Mouse (Mus musculus) kidney, postnatal 0 days (tissue): ENCODE measurements around the gene Plekho1. TPM values are rescaled to one million over a fixed set of nuclear protein-coding genes. Genes with fewer than 3 reads are reported as not detected.
A peak's percentile ranks its signal among the peaks of the same experiment; 100 is the strongest.

ENCODE experiments used
- ATAC-seq: fragments of 200-750 bp; cut with Nextera tagmentation; replicated peaks from 2 replicates; pipeline ENCODE4 v1.8.0; 2017; ENCODE audit warnings: low read depth, moderate number of reproducible peaks, moderate TSS enrichment, moderate library complexity; ENCODE audit not compliant: low FRiP score
- DNase-seq: peaks from one replicate; pipeline ENCODE4 v3.0.0-alpha.2; 2016; ENCODE audit warnings: low spot score
- H3K27ac ChIP-seq: fragments of 300-500 bp; sonication (generic); 2 replicates; pipeline ENCODE4 v1.5.1; 2014; ENCODE audit warnings: mild to moderate bottlenecking
- H3K27me3 ChIP-seq: fragments of 300-500 bp; sonication (generic); 2 replicates; pipeline ENCODE4 v1.6.1; 2014; ENCODE audit warnings: low read length, mixed read lengths; ENCODE audit not compliant: insufficient read depth
- H3K36me3 ChIP-seq: fragments of 300-500 bp; sonication (generic); 2 replicates; pipeline ENCODE4 v1.6.1; 2014; ENCODE audit warnings: low read length, mixed read lengths; ENCODE audit not compliant: insufficient read depth
- H3K4me1 ChIP-seq: fragments of 300-500 bp; sonication (generic); replicated peaks from 2 replicates; pipeline ENCODE4 v1.6.1; 2014; ENCODE audit warnings: antibody characterized with exemption, low read length, mixed read lengths; ENCODE audit not compliant: insufficient read depth
- H3K4me2 ChIP-seq: fragments of 300-500 bp; sonication (generic); 2 replicates; pipeline ENCODE4 v1.6.1; 2014; ENCODE audit warnings: mild to moderate bottlenecking, low read length, moderate library complexity, mixed read lengths
- H3K4me3 ChIP-seq: fragments of 300-500 bp; sonication (generic); replicated peaks from 2 replicates; pipeline ENCODE4 v1.5.1; 2014; ENCODE audit warnings: low read depth, low read length
- H3K9ac ChIP-seq: fragments of 300-500 bp; sonication (generic); 2 replicates; pipeline ENCODE4 v1.6.1; 2014; ENCODE audit warnings: low read depth, low read length
- H3K9me3 ChIP-seq: fragments of 300-500 bp; sonication (generic); replicated peaks from 2 replicates; pipeline ENCODE4 v1.6.1; 2016; ENCODE audit warnings: low read length, inconsistent platforms, mixed read lengths
- CTCF ChIP-seq: IDR thresholded peaks from 2 replicates; pipeline ENCODE4 v1.5.1; 2016; ENCODE audit warnings: antibody characterized with exemption, low read depth, mild to moderate bottlenecking, moderate library complexity
- WGBS: fragments of 180-500 bp; shearing (Covaris S2); extraction: QIAGEN DNeasy Blood & Tissue Kit; methylation state at CpG from one replicate; pipeline ENCODE4 v1.1.7; 2014; 5-methylcytosine and 5-hydroxymethylcytosine counted together
- polyA plus RNA-seq: library from polyadenylated mRNA; unstranded; fragments of >200 nt; fragmentation: Nextera tagmentation; extraction: Ambion mirVana; gene quantifications from 2 replicates; pipeline ENCODE4 v1.2.1, GENCODE M21; 2015

The Plekho1 gene
- polyA plus RNA-seq, 1 experiment from 2014 or later, result 42.5 TPM

DNA sequence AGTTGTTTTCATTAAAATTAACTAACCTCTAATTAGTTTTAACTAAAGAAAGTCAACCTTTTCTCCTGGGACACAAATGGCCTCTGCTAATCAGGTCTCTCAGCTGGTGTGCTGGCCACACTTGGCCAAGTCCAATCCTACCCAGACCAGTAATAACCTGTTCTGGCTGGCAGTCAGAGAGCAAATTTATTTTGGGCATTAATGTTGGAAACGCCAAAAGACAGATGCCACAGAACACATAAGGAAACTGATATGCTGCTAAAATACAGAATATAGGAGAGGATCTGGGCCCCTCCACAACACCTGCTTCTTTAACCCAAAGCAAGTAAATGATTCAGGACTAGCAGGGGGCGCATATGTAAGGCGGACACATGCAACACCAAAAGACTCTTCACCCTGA lies 33.5 kb upstream of the Plekho1 start:
- no peak for ATAC-seq
- no peak overlapping the region for H3K9ac ChIP-seq
- no peak overlapping the region for H3K4me3 ChIP-seq
- H3K4me1 ChIP-seq, result no peaks in the 10 kb centered on the region
- no peak for TF ChIP-seq CTCF
- no peaks in the 10 kb centered on the region for H3K9me3 ChIP-seq
- H3K27me3 ChIP-seq, result no peaks in the 10 kb centered on the region
- H3K4me2 ChIP-seq, result no peak overlapping the region
- 75% methylated on average over 3 of the region's 3 CpGs for WGBS
- H3K36me3 ChIP-seq, result peaks cover 6% of the 10 kb centered on the region; the same call in 1 of the 2 replicates
- DNase-seq, result peak; percentile 5
- no peak overlapping the region for H3K27ac ChIP-seq

DNA sequence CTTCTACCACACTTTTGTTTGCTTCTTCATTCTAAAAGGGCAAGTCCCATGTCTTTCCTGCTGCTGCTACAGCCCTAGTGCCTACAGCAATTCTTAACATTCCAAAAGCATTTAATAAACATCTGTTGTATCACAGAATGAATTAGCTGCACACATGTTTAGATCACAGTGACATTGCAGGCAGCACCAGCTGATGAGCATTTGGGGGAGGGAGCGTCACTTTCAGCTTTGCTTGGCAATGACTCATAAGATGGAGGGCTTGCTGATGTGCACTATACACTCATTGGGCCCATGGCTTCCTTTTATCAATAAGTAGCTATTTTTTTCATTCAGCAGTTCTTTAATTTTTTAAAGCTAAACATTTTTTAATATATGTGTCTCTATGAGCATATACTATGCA lies 32.1 kb upstream of the Plekho1 start:
- no peak for ATAC-seq
- DNase-seq, result peak; percentile 43

GRCm38 (mm10) chr3:96027145-96027544 lies 31.3 kb upstream of the Plekho1 start:
- Histone ChIP-seq H3K4me2 (no peak overlapping the region), H3K36me3 (no peaks in the 10 kb centered on the region), H3K27ac (no peak overlapping the region), H3K4me3 (no peak overlapping the region), H3K9me3 (no peaks in the 10 kb centered on the region), H3K9ac (no peak overlapping the region), H3K4me1 (no peaks in the 10 kb centered on the region), H3K27me3 (no peaks in the 10 kb centered on the region)
- TF ChIP-seq CTCF, result no peak
- ATAC-seq (no peak), DNase-seq (no peak)
- 83% methylated on average over 1 of the region's 1 CpGs for WGBS

More for the DNA sequence above, 32.1 kb upstream of the Plekho1 start:
- Histone ChIP-seq H3K27ac (no peak overlapping the region), H3K4me2 (no peak overlapping the region), H3K27me3 (no peaks in the 10 kb centered on the region), H3K4me3 (no peak overlapping the region), H3K9me3 (no peaks in the 10 kb centered on the region), H3K36me3 (peaks cover 3% of the 10 kb centered on the region; the same call in 1 of the 2 replicates), H3K9ac (no peak overlapping the region), H3K4me1 (no peaks in the 10 kb centered on the region)
- TF ChIP-seq CTCF, result no peak
- WGBS, result 82% methylated on average over 1 of the region's 1 CpGs

DNA sequence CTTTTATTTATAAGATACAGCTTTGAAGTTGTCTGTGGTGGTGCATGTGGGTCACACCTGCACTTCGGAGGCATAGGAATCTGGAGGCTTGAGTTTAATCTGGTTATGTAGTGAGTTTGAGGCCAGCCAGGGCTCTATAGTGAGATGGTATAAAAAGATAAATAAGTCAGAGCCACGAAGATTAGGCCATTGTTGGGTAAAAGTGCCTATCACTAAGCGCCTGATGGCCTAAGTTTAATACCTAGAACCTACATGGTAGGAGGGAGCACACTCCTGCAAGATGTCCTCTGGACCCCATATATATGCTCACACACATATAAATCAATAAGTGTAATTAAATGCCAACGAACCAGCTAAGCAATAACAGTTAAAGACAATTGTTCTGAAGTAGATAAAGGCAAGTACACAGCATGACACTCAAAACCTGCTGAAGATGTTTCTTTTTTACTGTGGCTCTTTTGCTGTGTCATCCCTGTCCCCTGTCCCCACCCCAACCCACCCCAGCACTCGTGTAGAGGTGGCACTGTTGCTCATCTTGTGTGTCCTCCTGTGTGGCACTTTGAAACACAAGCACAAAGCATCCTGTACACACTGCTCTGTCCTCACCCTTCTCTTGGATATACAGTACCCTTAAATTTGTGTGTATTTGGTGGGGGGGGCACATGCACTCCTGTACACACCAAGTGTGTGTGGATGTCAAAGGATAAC lies 25.8 kb upstream of the Plekho1 start:
- Histone ChIP-seq H3K4me1 (no peaks in the 10 kb centered on the region), H3K9me3 (no peaks in the 10 kb centered on the region), H3K4me2 (no peak overlapping the region), H3K27ac (no peak overlapping the region), H3K9ac (no peak overlapping the region), H3K27me3 (no peaks in the 10 kb centered on the region), H3K36me3 (no peaks in the 10 kb centered on the region), H3K4me3 (no peak overlapping the region)
- DNase-seq, result no peak
- no peak for ATAC-seq
- no peak for TF ChIP-seq CTCF
- WGBS, result 70% methylated on average over 5 of the region's 5 CpGs

DNA sequence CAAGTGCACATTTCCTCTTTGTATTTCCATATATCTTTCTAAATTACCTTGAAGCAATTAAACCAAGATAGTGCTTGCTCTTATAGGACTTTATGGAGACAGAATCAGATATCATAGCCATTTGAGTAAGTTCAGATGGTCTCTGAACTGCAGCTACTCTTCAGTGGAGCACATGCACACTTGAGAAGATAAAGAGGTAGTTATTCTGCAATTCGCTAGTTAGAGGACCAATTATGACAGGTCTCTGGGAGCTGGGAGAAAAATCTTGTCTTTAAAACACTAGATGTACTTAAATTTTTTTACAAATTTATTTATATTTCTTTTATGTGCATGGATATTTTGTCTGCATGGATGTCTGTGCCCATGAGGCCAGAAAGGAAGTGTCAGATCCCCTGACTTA lies 24.9 kb upstream of the Plekho1 start:
- H3K36me3 ChIP-seq, result no peaks in the 10 kb centered on the region
- no peak overlapping the region for H3K4me2 ChIP-seq
- H3K27ac ChIP-seq, result no peak overlapping the region
- no peak for TF ChIP-seq CTCF
- no peak for DNase-seq
- H3K9me3 ChIP-seq, result no peaks in the 10 kb centered on the region
- no peaks in the 10 kb centered on the region for H3K4me1 ChIP-seq
- H3K9ac ChIP-seq, result no peak overlapping the region
- no peak for ATAC-seq
- whole genome bisulfite sequencing, result 97% methylated on average over 1 of the region's 1 CpGs
- H3K4me3 ChIP-seq, result no peak overlapping the region
- no peaks in the 10 kb centered on the region for H3K27me3 ChIP-seq

DNA sequence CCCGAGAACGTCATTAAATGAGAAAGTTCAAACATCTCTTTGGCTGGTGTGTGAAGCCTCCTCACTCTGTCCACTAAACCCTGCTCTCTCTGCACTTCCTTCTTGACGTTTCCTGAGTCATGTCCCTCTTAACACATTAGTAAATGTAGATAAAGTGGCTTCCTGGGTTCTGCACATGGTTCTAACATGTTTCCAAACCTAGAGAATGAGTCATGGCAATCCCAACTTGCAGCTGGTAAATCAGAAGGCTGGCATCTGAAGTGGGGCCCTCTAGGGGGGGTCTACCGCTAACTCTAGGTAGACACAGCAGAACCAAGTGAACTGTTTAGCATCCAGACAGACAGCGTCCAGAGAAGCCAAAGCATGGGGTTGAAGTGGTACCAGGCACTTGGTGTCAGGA lies 21.7 kb upstream of the Plekho1 start:
- H3K36me3 ChIP-seq, result no peaks in the 10 kb centered on the region
- TF ChIP-seq CTCF, result no peak
- H3K27ac ChIP-seq, result no peak overlapping the region
- H3K4me3 ChIP-seq, result no peak overlapping the region
- H3K4me1 ChIP-seq, result no peaks in the 10 kb centered on the region
- no peaks in the 10 kb centered on the region for H3K27me3 ChIP-seq
- H3K4me2 ChIP-seq, result no peak overlapping the region
- H3K9ac ChIP-seq, result no peak overlapping the region
- no peaks in the 10 kb centered on the region for H3K9me3 ChIP-seq
- 72% methylated on average over 5 of the region's 5 CpGs for WGBS
- no peak for DNase-seq
- ATAC-seq, result no peak

DNA sequence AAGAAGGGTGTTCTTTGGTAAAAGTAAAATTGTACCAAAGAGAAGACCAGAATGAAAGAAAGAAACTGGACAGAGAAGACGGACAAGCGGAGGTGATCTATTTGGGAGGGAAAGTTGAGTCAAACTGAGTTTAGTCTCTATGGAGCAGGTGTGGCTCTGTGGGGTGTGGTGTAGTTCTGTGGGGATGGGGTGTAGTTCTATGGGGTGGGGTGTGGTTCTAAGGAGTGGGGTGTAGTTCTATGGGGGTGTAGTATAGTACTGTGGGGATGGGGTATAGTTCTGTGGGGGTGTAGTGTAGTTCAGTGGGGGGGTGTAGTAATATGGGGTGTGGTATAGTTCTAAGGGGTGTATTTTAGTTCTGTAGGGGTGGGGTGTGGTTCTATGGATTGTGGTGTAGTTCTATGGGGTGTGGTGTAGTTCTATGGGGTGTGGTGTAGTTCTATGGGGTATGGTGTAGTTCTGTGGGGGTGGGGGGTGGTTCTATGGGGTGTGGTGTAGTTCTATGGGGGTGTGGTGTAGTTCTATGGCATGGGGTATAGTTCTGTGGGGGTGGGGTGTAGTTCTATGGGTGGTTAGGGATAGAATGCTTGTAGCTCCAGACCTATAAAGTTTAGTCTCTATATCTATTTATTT lies 20.6 kb upstream of the Plekho1 start:
- ATAC-seq, result no peak
- H3K27me3 ChIP-seq, result no peaks in the 10 kb centered on the region
- 96% methylated on average over 2 of the region's 2 CpGs for WGBS

More for the DNA sequence above, 20.6 kb upstream of the Plekho1 start:
- H3K4me2 ChIP-seq, result no peak overlapping the region
- H3K36me3 ChIP-seq, result no peaks in the 10 kb centered on the region
- no peak overlapping the region for H3K27ac ChIP-seq
- H3K4me1 ChIP-seq, result no peaks in the 10 kb centered on the region
- no peak for DNase-seq
- H3K9me3 ChIP-seq, result no peaks in the 10 kb centered on the region
- no peak for TF ChIP-seq CTCF
- H3K4me3 ChIP-seq, result no peak overlapping the region
- no peak overlapping the region for H3K9ac ChIP-seq
